Mouse (Mus musculus) layer of hippocampus, adult 2 months (tissue): ENCODE measurements around the gene Bmp6. TPM values are rescaled to one million over a fixed set of nuclear protein-coding genes. Genes with fewer than 3 reads are reported as not detected.

Experiments
- DNase-seq, 2 experiments: peaks; one replicate each; pipeline ENCODE4 v3.0.0; 2022; ENCODE audit warnings: low spot score in 2 of 2
- H3K27ac ChIP-seq: fragments of 200-600 bp; 2 replicates; pipeline ENCODE4 v1.8.1; 2022
- H3K4me3 ChIP-seq: fragments of 200-600 bp; 2 replicates; pipeline ENCODE4 v1.8.1; 2022; ENCODE audit warnings: mild to moderate bottlenecking
- CTCF ChIP-seq: fragments of 200-600 bp; conservative IDR thresholded peaks from 2 replicates; pipeline ENCODE4 v1.8.1; 2022; ENCODE audit warnings: antibody characterized with exemption, mild to moderate bottlenecking, moderate library complexity
- total RNA-seq, 2 experiments: library from RNA; stranded (reverse); gene quantifications; 2 replicates each; pipeline ENCODE4 v1.2.3; 2021

The Bmp6 gene
- total RNA-seq, 2 experiments from 2014 or later = 4.4 to 6.1 TPM

DNA sequence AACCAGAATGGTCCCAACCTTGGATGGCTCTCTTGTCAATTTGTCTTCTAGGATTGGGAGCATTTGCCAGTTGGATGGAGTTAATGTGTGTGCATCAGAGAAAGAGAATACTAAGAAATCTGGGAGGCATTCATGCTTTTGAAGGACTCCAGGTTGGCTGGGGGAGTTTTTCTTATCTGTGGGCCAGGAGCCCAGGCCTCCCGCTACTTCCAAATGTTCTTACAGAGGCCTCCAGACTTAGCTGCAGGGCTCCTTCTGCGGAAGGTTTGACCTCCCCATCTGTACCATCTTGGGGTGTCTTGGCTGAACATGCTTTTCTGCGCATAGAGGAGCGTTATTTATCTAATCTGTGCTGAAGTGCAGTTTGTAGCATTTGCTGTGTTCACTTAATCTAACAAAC is 127.7 kb downstream of the Bmp6 start:
- H3K4me3 ChIP-seq = no peak overlapping the region
- H3K27ac ChIP-seq = no peak overlapping the region
- no peak for DNase-seq
- TF ChIP-seq CTCF = no peak

GRCm38 (mm10) chr13:38473497-38473896 is 128.6 kb downstream of the Bmp6 start:
- no peak for TF ChIP-seq CTCF
- no peak overlapping the region for H3K27ac ChIP-seq
- H3K4me3 ChIP-seq = no peak overlapping the region
- no peak for DNase-seq

DNA sequence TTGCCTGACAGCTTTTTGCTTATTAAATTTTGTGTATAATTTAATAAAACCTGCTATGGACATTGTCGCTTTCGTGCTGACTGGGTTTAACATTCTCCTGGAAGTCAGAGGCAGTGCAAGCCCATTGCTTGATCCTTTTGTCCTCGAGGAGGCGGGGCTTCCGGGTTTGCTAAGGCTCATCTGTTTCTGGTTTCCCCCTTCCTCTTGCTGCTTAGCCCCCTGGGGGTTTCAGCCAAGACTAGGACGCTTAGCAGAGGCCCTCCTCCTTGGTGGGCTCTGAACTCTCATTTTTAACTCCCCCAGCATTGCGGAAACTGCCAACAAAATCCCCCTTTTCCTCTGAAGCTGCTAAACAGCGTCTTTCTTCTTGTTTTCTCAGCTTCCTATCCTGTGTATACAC is 132.0 kb downstream of the Bmp6 start:
- TF ChIP-seq CTCF = no peak
- no peak for DNase-seq
- H3K4me3 ChIP-seq = no peak overlapping the region
- no peak overlapping the region for H3K27ac ChIP-seq

- Histone ChIP-seq H3K4me3 (no peak overlapping the region), H3K27ac (no peak overlapping the region)
- no peak for DNase-seq
- no peak for TF ChIP-seq CTCF
Measured at GRCm38 (mm10) chr13:38481021-38481420, 136.1 kb downstream of the Bmp6 start.

DNA sequence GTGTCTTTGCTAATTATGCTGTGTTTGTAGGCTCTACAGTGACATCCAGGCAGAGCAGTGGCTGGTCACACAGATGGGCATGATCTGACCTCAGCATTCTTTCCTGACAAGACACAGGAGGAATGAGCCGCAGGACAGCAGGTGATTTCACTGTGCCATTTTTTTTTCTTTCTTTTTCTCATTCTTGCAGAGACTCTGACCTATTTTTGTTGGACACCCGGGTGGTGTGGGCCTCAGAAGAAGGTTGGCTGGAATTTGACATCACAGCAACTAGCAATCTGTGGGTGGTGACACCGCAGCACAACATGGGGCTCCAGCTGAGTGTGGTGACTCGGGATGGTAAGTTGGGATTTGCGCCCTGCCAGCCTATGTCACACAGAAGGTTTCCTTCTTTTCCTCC is 139.8 kb downstream of the Bmp6 start:
- no peak overlapping the region for H3K27ac ChIP-seq
- no peak for DNase-seq
- no peak overlapping the region for H3K4me3 ChIP-seq
- TF ChIP-seq CTCF = no peak

DNA sequence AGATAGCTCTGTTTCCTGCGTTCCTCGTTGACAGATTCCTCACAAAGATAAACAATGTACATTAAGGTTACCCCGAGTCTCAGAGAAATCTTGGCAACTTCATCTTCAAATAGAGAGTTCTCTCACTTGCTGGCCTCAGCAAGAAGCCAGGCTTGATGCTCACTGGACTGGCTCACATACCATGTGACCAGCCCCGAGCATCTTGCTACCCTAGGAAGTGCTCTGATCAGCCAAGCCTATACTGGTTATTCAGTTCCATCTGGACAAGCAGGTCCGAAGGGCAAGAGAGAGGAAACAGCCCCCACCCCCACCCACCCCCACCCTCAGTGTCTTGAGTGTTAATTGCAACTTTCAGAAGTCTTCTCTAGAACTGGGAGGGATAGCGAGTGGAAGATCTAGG is 141.9 kb downstream of the Bmp6 start:
- no peak overlapping the region for H3K27ac ChIP-seq
- no peak overlapping the region for H3K4me3 ChIP-seq
- TF ChIP-seq CTCF = no peak
- no peak for DNase-seq

- H3K27ac ChIP-seq = no peak overlapping the region
- TF ChIP-seq CTCF = no peak
- no peak for DNase-seq
- H3K4me3 ChIP-seq = no peak overlapping the region
Measured at GRCm38 (mm10) chr13:38496715-38497114, 151.8 kb downstream of the Bmp6 start.

DNA sequence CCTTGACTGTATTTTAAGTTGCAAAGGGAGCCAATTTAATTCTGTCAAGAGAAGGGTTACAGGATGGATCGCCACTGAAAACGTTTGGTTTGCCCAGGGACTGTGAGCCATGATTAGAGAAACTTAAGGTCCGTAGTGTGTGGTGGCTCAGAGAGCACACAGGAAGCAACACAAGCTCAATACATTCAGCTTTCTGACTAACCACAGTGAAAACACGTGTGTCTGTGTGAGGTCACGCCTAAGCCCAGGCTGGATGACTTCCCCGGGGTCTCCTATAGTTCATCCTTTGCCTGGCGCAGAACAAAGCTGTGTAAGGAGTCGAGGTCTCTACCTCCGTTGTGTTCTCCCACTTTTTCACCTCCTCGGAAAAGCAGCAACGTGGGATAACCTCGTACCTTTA is 156.4 kb downstream of the Bmp6 start:
- no peak for TF ChIP-seq CTCF
- Histone ChIP-seq H3K4me3 (no peak overlapping the region), H3K27ac (no peak overlapping the region)
- DNase-seq = no peak

GRCm38 (mm10) chr13:38503137-38503849 is 158.4 kb downstream of the Bmp6 start:
- no peak for DNase-seq
- TF ChIP-seq CTCF = no peak
- no peak overlapping the region for H3K4me3 ChIP-seq
- H3K27ac ChIP-seq = no peak overlapping the region

DNA sequence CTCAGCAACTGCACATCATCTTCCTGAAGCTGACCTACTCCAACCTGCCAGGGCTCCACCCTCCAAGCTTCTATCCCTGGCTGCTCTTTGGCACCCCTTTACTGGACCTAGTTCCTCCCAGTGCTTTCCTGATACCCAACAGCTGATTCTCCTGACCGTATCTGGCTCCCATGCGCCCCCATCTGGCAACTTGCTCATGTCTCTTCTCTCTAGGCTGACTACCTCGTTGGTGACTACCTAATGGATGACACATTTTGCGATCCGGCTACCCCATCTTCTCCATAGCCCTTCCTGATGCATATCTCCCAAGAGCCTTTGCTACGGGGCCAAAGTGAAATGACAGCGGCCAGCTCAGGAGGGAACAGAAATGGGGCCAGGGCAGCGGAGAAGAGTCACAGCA is 161.4 kb downstream of the Bmp6 start:
- DNase-seq = peak in 1 of 2 experiments; percentile 37
- Histone ChIP-seq H3K27ac (no peak overlapping the region), H3K4me3 (no peak overlapping the region)
- peak; percentile 68 for TF ChIP-seq CTCF

GRCm38 (mm10) chr13:38506936-38507335 is 162.0 kb downstream of the Bmp6 start:
- H3K27ac ChIP-seq = no peak overlapping the region
- no peak for DNase-seq
- H3K4me3 ChIP-seq = no peak overlapping the region
- TF ChIP-seq CTCF = no peak

- 0 out of 2 replicates have a peak overlapping the region, but pooled peaks have one; percentile 7 for H3K27ac ChIP-seq
- TF ChIP-seq CTCF = no peak
- no peak for DNase-seq
- H3K4me3 ChIP-seq = no peak overlapping the region
Measured at GRCm38 (mm10) chr13:38509681-38510341, 164.9 kb downstream of the Bmp6 start.

DNA sequence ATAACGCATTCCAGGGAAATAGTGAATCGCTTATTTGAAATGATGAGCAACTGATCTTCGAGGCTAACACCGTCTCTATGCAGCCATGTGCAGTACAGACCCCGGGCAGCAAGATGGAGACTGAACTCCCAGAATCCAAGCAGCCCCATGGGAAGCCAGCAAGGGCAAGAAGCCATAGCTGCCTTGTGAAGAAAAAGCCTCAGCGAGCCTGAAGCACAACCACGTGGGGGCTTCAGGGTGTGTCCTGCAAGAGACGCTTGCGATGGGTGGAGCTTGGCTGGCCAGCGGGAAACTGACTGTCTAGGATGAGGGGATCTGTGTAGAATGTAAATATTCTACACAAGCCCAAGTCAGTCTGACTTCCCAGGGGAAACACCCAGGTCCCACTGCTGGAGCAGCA is 167.1 kb downstream of the Bmp6 start:
- TF ChIP-seq CTCF = no peak
- Histone ChIP-seq H3K27ac (no peak overlapping the region), H3K4me3 (no peak overlapping the region)
- no peak for DNase-seq

DNA sequence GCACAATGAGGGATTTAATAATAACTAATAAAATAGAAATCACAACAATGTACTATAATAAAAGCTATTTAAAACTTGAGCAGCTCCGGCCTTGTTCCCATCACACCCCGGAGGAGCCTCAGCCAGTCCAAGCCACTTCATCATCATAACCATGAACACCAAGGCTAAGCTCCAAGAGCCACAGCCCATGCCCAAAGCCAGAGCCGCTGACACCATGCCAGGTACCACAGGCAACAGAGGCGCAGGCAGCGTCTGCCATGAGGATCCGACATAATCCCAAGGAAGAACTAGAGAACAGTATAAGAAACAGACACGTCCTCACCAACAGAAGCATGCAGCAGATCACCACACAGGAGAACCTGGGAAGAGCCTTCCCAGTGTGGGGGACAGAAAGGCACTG is 169.0 kb downstream of the Bmp6 start:
- DNase-seq = no peak
- no peak overlapping the region for H3K27ac ChIP-seq
- TF ChIP-seq CTCF = no peak
- no peak overlapping the region for H3K4me3 ChIP-seq
